Mouse (Mus musculus) forebrain, embryonic 15.5 days (tissue): ENCODE data around the gene Ptger4. TPM values are rescaled to one million over a fixed set of nuclear protein-coding genes. Genes with fewer than 3 reads are reported as not detected.
A peak's percentile ranks its signal among the peaks of the same experiment; 100 is the strongest.

Experiments
- ATAC-seq: fragments of 200-750 bp; cut with Nextera tagmentation; replicated peaks from 2 replicates; pipeline ENCODE4 v1.8.0; 2017; ENCODE audit warnings: mild to moderate bottlenecking, moderate TSS enrichment, moderate library complexity
- H3K27ac ChIP-seq: fragments of 300-500 bp; sonication (generic); replicated peaks from 2 replicates; pipeline ENCODE4 v1.5.1; 2015; ENCODE audit warnings: mild to moderate bottlenecking, inconsistent platforms
- H3K27me3 ChIP-seq: fragments of 300-500 bp; sonication (generic); 2 replicates; pipeline ENCODE4 v1.6.1; 2015; ENCODE audit warnings: inconsistent platforms
- H3K36me3 ChIP-seq: fragments of 300-500 bp; sonication (generic); 2 replicates; pipeline ENCODE4 v1.6.1; 2015; ENCODE audit warnings: mild to moderate bottlenecking, inconsistent platforms
- H3K4me1 ChIP-seq: fragments of 300-500 bp; sonication (generic); 2 replicates; pipeline ENCODE4 v1.6.1; 2015; ENCODE audit warnings: inconsistent platforms
- H3K4me2 ChIP-seq: fragments of 300-500 bp; sonication (generic); replicated peaks from 2 replicates; pipeline ENCODE4 v1.6.1; 2015; ENCODE audit warnings: mild to moderate bottlenecking, inconsistent platforms
- H3K4me3 ChIP-seq: fragments of 300-500 bp; sonication (generic); 2 replicates; pipeline ENCODE4 v1.5.1; 2015; ENCODE audit warnings: mild to moderate bottlenecking, inconsistent platforms
- H3K9ac ChIP-seq: fragments of 300-500 bp; sonication (generic); replicated peaks from 2 replicates; pipeline ENCODE4 v1.6.1; 2015; ENCODE audit warnings: mild to moderate bottlenecking, inconsistent platforms
- H3K9me3 ChIP-seq: fragments of 300-500 bp; sonication (generic); 2 replicates; pipeline ENCODE4 v1.6.1; 2016; ENCODE audit warnings: inconsistent platforms
- WGBS: fragments of 180-500 bp; shearing (Covaris S2); methylation state at CpG from one replicate; pipeline ENCODE4 v1.1.7; 2015; ENCODE audit warnings: mixed read lengths; 5-methylcytosine and 5-hydroxymethylcytosine counted together
- polyA plus RNA-seq: library from polyadenylated mRNA; unstranded; fragments of >200 nt; fragmentation: Nextera tagmentation; extraction: Ambion mirVana; gene quantifications from 2 replicates; pipeline ENCODE4 v1.2.1, GENCODE M21; 2015

Ptger4 gene
- polyA plus RNA-seq: 0.42 and 0.50 TPM in 2 replicates

- Histone ChIP-seq H3K4me3 (peak within 1 kb of the TSS; percentile 63), H3K4me2 (peak within 1 kb of the TSS; percentile 94), H3K9me3 (no peaks in the 10 kb centered on the region), H3K9ac (peak within 1 kb of the TSS; percentile 28), H3K27me3 (peaks cover 47% of the 10 kb centered on the region), H3K36me3 (no peaks in the 10 kb centered on the region), H3K27ac (no peak within 1 kb of the TSS), H3K4me1 (peaks cover 33% of the 10 kb centered on the region)
- under 1% methylated on average over 61 of the region's 61 CpGs for WGBS
- peak; percentile 96 for ATAC-seq
Measured at GRCm38 (mm10) chr15:5243959-5244905, at the start of gene Ptger4. Gene Ptger4 (minus strand): TSS chr15:5244187.

GRCm38 (mm10) chr15:5288412-5288811, 44.4 kb upstream of the Ptger4 start:
- Histone ChIP-seq H3K27ac (no peak overlapping the region), H3K9me3 (no peaks in the 10 kb centered on the region), H3K36me3 (no peaks in the 10 kb centered on the region), H3K27me3 (no peaks in the 10 kb centered on the region), H3K4me1 (no peaks in the 10 kb centered on the region), H3K4me2 (no peak overlapping the region), H3K9ac (no peak overlapping the region), H3K4me3 (no peak overlapping the region)
- 87% methylated on average over 8 of the region's 8 CpGs for WGBS
- ATAC-seq: no peak

- WGBS: 90% methylated on average over 5 of the region's 5 CpGs
- Histone ChIP-seq H3K27me3 (no peaks in the 10 kb centered on the region), H3K9ac (no peak overlapping the region), H3K4me3 (no peak overlapping the region), H3K9me3 (no peaks in the 10 kb centered on the region), H3K36me3 (no peaks in the 10 kb centered on the region), H3K27ac (no peak overlapping the region), H3K4me2 (no peak overlapping the region), H3K4me1 (no peaks in the 10 kb centered on the region)
- no peak for ATAC-seq
Measured at GRCm38 (mm10) chr15:5287072-5287471, 43.1 kb upstream of the Ptger4 start.

- no peak for ATAC-seq
- WGBS: 87% methylated on average over 2 of the region's 2 CpGs
- Histone ChIP-seq H3K4me3 (no peak overlapping the region), H3K27me3 (no peaks in the 10 kb centered on the region), H3K9me3 (no peaks in the 10 kb centered on the region), H3K4me1 (no peaks in the 10 kb centered on the region), H3K27ac (no peak overlapping the region), H3K9ac (no peak overlapping the region), H3K4me2 (no peak overlapping the region), H3K36me3 (no peaks in the 10 kb centered on the region)
Measured at GRCm38 (mm10) chr15:5281316-5281715, 37.3 kb upstream of the Ptger4 start.

- H3K4me1 ChIP-seq: no peaks in the 10 kb centered on the region
- no peaks in the 10 kb centered on the region for H3K27me3 ChIP-seq
- no peak overlapping the region for H3K4me2 ChIP-seq
- no peaks in the 10 kb centered on the region for H3K9me3 ChIP-seq
- WGBS: 79% methylated on average over 4 of the region's 4 CpGs
- H3K9ac ChIP-seq: no peak overlapping the region
- H3K4me3 ChIP-seq: no peak overlapping the region
- H3K36me3 ChIP-seq: no peaks in the 10 kb centered on the region
- H3K27ac ChIP-seq: no peak overlapping the region
- no peak for ATAC-seq
Measured at GRCm38 (mm10) chr15:5279831-5280230, 35.8 kb upstream of the Ptger4 start.

- no peak overlapping the region for H3K4me3 ChIP-seq
- H3K9me3 ChIP-seq: no peaks in the 10 kb centered on the region
- no peak overlapping the region for H3K4me2 ChIP-seq
- H3K27ac ChIP-seq: no peak overlapping the region
- H3K9ac ChIP-seq: no peak overlapping the region
- no peaks in the 10 kb centered on the region for H3K27me3 ChIP-seq
- no peaks in the 10 kb centered on the region for H3K36me3 ChIP-seq
- no peaks in the 10 kb centered on the region for H3K4me1 ChIP-seq
- no peak for ATAC-seq
Measured at GRCm38 (mm10) chr15:5278525-5278924, 34.5 kb upstream of the Ptger4 start.

- H3K4me3 ChIP-seq: no peak overlapping the region
- H3K36me3 ChIP-seq: no peaks in the 10 kb centered on the region
- H3K4me2 ChIP-seq: no peak overlapping the region
- H3K9ac ChIP-seq: no peak overlapping the region
- H3K27me3 ChIP-seq: no peaks in the 10 kb centered on the region
- H3K9me3 ChIP-seq: no peaks in the 10 kb centered on the region
- 91% methylated on average over 1 of the region's 1 CpGs for WGBS
- H3K27ac ChIP-seq: no peak overlapping the region
- H3K4me1 ChIP-seq: no peaks in the 10 kb centered on the region
- no peak for ATAC-seq
Measured at GRCm38 (mm10) chr15:5273981-5274380, 30.0 kb upstream of the Ptger4 start.

- ATAC-seq: no peak
- Histone ChIP-seq H3K4me1 (no peaks in the 10 kb centered on the region), H3K4me3 (no peak overlapping the region), H3K4me2 (no peak overlapping the region), H3K9ac (no peak overlapping the region), H3K27me3 (no peaks in the 10 kb centered on the region), H3K9me3 (no peaks in the 10 kb centered on the region), H3K36me3 (no peaks in the 10 kb centered on the region), H3K27ac (no peak overlapping the region)
- WGBS: 73% methylated on average over 3 of the region's 3 CpGs
Measured at GRCm38 (mm10) chr15:5266095-5266494, 22.1 kb upstream of the Ptger4 start.

- Histone ChIP-seq H3K27me3 (no peaks in the 10 kb centered on the region), H3K9ac (no peak overlapping the region), H3K4me2 (no peak overlapping the region), H3K4me3 (no peak overlapping the region), H3K36me3 (no peaks in the 10 kb centered on the region), H3K4me1 (peaks cover 7% of the 10 kb centered on the region), H3K27ac (no peak overlapping the region), H3K9me3 (no peaks in the 10 kb centered on the region)
- WGBS: 66% methylated on average over 10 of the region's 10 CpGs
- ATAC-seq: 0 out of 2 replicates have a peak, but pooled peaks have one; percentile 38
Measured at GRCm38 (mm10) chr15:5262874-5263504, 19.0 kb upstream of the Ptger4 start.

GRCm38 (mm10) chr15:5262095-5262667, 18.2 kb upstream of the Ptger4 start:
- no peak for ATAC-seq
- H3K9me3 ChIP-seq: no peaks in the 10 kb centered on the region

GRCm38 (mm10) chr15:5261004-5261403, 17.0 kb upstream of the Ptger4 start:
- no peak for ATAC-seq
- Histone ChIP-seq H3K27ac (no peak overlapping the region), H3K36me3 (no peaks in the 10 kb centered on the region), H3K27me3 (no peaks in the 10 kb centered on the region), H3K4me3 (no peak overlapping the region), H3K9ac (no peak overlapping the region), H3K4me1 (peaks cover 7% of the 10 kb centered on the region), H3K9me3 (no peaks in the 10 kb centered on the region), H3K4me2 (no peak overlapping the region)
- WGBS: 79% methylated on average over 3 of the region's 3 CpGs

More at GRCm38 (mm10) chr15:5262095-5262667, 18.2 kb upstream of the Ptger4 start:
- Histone ChIP-seq H3K9ac (no peak overlapping the region), H3K4me1 (peaks cover 7% of the 10 kb centered on the region), H3K27me3 (no peaks in the 10 kb centered on the region), H3K27ac (no peak overlapping the region), H3K4me3 (no peak overlapping the region), H3K36me3 (no peaks in the 10 kb centered on the region), H3K4me2 (no peak overlapping the region)
- WGBS: 90% methylated on average over 13 of the region's 13 CpGs

- 23% methylated on average over 5 of the region's 5 CpGs for WGBS
- Histone ChIP-seq H3K27ac (no peak overlapping the region), H3K4me3 (no peak overlapping the region), H3K36me3 (no peaks in the 10 kb centered on the region), H3K4me1 (peaks cover 7% of the 10 kb centered on the region), H3K9ac (no peak overlapping the region), H3K4me2 (no peak overlapping the region), H3K27me3 (no peaks in the 10 kb centered on the region), H3K9me3 (no peaks in the 10 kb centered on the region)
- ATAC-seq: peak; percentile 67; the same call in 1 of the 2 replicates
Measured at GRCm38 (mm10) chr15:5260183-5260582, 16.2 kb upstream of the Ptger4 start.
